Mouse (Mus musculus): ENCODE results near the gene Fam13c. TPM values are rescaled to one million over a fixed set of nuclear protein-coding genes. Genes with fewer than 3 reads are reported as not detected.

The Fam13c gene
- polyA plus RNA-seq, 1 experiment: 27.7 TPM

DNA sequence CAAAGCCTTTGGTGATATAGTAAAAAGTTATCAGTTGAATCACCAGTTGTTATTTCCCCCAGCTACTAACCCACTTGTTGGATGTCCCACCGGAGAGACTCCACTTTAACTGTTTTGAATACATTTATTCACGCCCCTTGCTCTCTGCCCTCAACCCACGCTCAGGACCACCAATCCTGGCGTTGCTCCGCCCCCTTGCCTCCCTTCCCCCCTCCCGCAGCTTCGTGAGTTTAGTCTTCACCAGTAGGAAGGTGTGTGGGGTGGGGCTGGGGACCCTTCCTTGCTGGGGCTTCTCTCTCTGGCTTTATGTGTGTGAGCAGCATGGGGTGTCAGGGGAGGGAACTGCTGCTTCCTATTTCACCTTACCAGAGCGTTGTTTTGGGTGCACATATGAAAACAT lies 8.9 kb downstream of the Fam13c start:
- TF ChIP-seq CTCF (IDR thresholded peaks at IDR 0.05; ENCODE audit: extremely low read depth, insufficient read depth, low read length) (no peak), POLR2A (IDR thresholded peaks at IDR 0.05; ENCODE audit: extremely low read depth, insufficient read depth, low read length) (no peak)
- Histone ChIP-seq H3K27ac (ENCODE audit: insufficient read depth, low read length) (no peak overlapping the region), H3K4me1 (ENCODE audit: control insufficient read depth, insufficient read depth, low read length) (peaks cover 3% of the 10 kb centered on the region; the same call in 1 of the 2 replicates), H3K4me3 (ENCODE audit: insufficient read depth, low read length) (no peak overlapping the region)

DNA sequence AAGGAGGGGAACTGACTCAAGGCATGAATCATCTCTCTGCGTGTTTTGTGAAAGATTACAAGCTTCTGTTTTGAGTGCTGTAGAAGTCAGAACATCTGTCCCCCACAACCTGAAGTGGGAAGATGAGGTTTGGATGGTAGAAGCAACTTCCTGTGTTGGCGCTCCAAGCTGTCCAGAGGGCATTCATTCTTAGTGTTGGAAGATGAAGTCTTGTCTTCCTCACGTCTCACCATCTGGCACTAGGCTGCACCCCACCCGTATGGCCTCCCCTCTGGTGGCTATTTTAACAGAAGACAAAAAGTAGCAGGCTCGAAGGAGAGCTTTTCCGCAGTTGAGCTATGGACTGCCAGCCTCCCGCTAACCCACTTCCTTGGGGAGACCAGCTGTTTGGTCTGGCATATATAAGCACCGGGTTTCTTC lies 15.6 kb downstream of the Fam13c start:
- no peak for TF ChIP-seq POLR2A (IDR thresholded peaks at IDR 0.05; ENCODE audit: extremely low read depth, insufficient read depth, low read length)
- TF ChIP-seq CTCF (IDR thresholded peaks at IDR 0.05; ENCODE audit: extremely low read depth, insufficient read depth, low read length): no peak
- H3K4me1 ChIP-seq (ENCODE audit: control insufficient read depth, insufficient read depth, low read length): peaks cover 6% of the 10 kb centered on the region
- H3K27ac ChIP-seq (ENCODE audit: insufficient read depth, low read length): peak overlapping the region; percentile 4; the same call in 1 of the 2 replicates
- no peak overlapping the region for H3K4me3 ChIP-seq (ENCODE audit: insufficient read depth, low read length)

DNA sequence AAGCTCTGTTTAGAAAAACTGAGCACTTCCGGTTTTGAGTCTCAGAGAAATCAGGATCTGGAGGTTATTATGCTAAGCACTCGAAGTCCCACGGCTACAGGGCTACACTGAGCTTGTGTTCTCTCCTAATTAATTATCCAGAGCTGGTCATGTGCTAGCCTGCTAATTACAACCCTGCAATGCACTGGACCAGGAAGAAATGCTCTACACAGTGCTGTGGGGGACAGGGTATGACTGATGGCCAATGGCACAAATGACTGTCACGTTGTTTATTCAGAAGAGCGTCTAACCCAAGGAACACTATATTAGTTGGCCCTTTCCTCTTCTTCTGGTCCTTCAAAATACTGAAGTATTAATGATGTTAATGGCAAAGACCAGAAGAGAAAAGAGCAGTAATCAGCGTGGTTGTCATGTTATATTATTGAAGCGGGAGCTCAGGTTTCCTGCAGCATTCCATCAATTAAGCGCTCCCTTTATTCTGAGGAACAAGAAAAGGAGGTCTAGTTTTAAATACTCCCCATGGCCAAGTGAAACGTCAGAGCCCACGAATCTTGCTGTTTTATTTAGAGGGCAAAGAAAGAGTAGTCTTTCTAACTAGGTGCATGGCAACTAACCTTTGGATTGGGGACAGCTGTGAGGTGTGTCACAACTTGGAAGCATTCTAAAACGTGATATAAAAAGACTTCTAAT lies 18.4 kb downstream of the Fam13c start:
- Histone ChIP-seq H3K4me3 (ENCODE audit: insufficient read depth, low read length) (no peak overlapping the region), H3K27ac (ENCODE audit: insufficient read depth, low read length) (peak overlapping the region; percentile 40), H3K4me1 (ENCODE audit: control insufficient read depth, insufficient read depth, low read length) (peaks cover 6% of the 10 kb centered on the region)
- TF ChIP-seq POLR2A (IDR thresholded peaks at IDR 0.05; ENCODE audit: extremely low read depth, insufficient read depth, low read length): no peak
- no peak for TF ChIP-seq CTCF (IDR thresholded peaks at IDR 0.05; ENCODE audit: extremely low read depth, insufficient read depth, low read length)

DNA sequence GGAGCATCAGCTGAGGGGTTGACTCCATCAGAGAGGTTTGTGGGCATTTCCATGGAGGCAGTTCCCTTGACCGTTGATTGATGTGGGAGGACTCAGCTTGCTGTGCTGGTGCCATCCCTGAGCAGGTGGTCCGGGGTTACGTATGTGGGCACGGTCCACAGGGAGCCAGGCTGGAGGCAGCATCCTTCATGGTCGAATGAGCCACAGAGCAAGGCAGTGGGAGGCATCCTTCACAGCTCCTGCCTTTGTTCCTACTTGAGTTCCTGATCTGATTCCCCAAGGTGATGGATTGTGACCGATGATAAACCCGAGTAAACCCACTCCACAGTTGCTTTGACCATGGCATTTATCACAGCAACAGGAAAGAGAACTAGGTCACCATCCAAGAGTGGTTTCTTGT lies 25.4 kb downstream of the Fam13c start:
- peaks cover 3% of the 10 kb centered on the region for H3K4me1 ChIP-seq (ENCODE audit: control insufficient read depth, insufficient read depth, low read length)
- no peak overlapping the region for H3K4me3 ChIP-seq (ENCODE audit: insufficient read depth, low read length)
- no peak overlapping the region for H3K27ac ChIP-seq (ENCODE audit: insufficient read depth, low read length)
- TF ChIP-seq CTCF (IDR thresholded peaks at IDR 0.05; ENCODE audit: extremely low read depth, insufficient read depth, low read length) (no peak), POLR2A (IDR thresholded peaks at IDR 0.05; ENCODE audit: extremely low read depth, insufficient read depth, low read length) (no peak)

DNA sequence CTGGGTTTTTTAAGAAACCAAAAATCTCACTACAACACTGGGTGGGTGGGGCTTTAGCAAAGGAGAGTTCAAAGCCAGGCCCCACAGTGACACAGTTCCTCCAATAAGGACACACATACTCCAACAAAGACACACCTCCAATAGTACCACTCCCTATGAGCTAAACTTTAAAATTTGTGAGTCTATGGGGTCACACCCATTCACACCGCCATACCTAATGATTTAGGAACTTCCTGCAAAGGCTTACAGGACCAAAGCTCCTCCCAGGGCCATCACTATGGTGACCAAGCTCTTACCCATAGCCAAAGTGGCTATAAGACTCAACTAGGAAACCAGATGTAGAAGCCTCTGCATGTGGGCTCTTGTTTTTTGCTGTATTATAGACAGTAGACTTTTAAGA lies 30.6 kb downstream of the Fam13c start:
- H3K27ac ChIP-seq (ENCODE audit: insufficient read depth, low read length): no peak overlapping the region
- no peak overlapping the region for H3K4me3 ChIP-seq (ENCODE audit: insufficient read depth, low read length)
- TF ChIP-seq POLR2A (IDR thresholded peaks at IDR 0.05; ENCODE audit: extremely low read depth, insufficient read depth, low read length): no peak
- TF ChIP-seq CTCF (IDR thresholded peaks at IDR 0.05; ENCODE audit: extremely low read depth, insufficient read depth, low read length): no peak
- peaks cover 3% of the 10 kb centered on the region for H3K4me1 ChIP-seq (ENCODE audit: control insufficient read depth, insufficient read depth, low read length)

DNA sequence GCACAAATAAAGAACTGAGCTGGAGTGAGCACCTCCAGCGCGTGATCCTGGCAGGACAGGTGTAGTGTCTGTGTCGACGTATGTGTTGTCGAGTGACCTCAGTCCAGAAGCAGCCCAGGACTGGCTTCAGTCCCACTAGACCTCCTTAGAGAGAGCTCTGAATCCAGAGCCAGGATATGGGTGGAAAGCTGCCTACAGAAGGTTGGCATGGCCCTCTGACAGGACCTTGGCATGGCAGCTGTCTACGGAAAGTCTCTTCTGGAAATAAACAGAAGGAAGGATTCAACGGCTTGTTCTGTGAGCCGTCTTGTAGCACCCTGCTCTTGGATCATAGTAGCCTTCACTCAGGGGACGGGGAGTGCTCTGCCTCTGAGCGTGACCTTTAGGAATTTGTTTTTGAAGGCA lies 37.5 kb downstream of the Fam13c start:
- Histone ChIP-seq H3K4me3 (ENCODE audit: insufficient read depth, low read length) (no peak overlapping the region), H3K27ac (ENCODE audit: insufficient read depth, low read length) (no peak overlapping the region), H3K4me1 (ENCODE audit: control insufficient read depth, insufficient read depth, low read length) (no peaks in the 10 kb centered on the region)
- TF ChIP-seq CTCF (IDR thresholded peaks at IDR 0.05; ENCODE audit: extremely low read depth, insufficient read depth, low read length): no peak
- no peak for TF ChIP-seq POLR2A (IDR thresholded peaks at IDR 0.05; ENCODE audit: extremely low read depth, insufficient read depth, low read length)

DNA sequence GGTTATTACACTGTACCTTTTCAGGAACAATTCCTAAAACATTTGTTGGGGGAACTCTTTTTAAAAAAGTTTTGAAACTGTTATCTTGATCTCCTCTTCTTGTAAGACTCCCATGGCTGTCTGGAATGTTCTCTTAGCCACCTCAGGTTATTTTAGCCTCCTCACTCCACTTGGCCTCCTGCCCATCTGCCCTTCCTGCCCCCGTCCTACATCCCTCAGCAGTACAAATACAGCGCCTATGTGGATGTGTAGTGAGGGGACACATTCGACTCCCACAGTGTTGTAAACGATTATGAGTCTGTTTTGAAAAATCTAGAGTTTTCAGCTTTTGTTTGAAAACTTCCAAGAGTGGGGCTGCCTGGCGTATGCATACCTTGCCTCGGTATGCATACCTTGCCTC lies 43.5 kb downstream of the Fam13c start:
- TF ChIP-seq POLR2A (IDR thresholded peaks at IDR 0.05; ENCODE audit: extremely low read depth, insufficient read depth, low read length) (no peak), CTCF (IDR thresholded peaks at IDR 0.05; ENCODE audit: extremely low read depth, insufficient read depth, low read length) (no peak)

DNA sequence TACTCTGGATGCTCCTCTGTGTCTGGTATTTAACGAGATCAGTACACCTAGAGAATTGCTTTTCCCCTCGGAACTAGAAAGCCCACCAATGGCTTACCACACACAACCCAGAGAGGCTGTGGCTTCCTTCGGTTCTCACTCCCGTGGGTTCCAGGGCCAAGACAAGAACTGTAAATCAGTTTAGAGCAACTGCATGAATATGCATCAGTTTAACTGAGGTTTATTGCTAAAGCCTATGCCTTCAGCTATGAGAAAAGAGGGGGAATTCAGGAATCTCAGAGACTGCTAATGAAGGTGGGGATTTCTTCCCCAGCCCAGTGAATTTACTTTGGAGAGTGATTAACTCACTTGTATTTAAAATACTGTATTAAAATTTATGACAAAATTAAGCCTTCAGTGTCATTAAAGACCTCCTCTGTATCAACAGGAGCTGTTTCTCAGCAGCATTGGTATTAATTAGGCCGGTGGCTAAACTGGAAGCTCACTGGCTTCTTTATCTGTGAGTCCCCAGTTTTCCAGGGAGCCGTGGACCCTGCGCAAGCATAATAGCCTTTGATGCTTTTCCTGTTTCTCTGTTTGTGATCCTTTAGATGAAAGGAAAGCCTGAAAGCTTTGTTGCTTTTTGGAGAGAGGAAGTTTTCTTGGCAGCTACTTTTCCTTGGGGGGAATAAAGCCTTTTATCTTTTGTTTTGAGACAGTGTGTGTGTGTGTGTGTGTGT lies 44.4 kb downstream of the Fam13c start:
- Histone ChIP-seq H3K27ac (ENCODE audit: insufficient read depth, low read length) (peak overlapping the region; percentile 96), H3K4me1 (ENCODE audit: control insufficient read depth, insufficient read depth, low read length) (peaks cover 3% of the 10 kb centered on the region), H3K4me3 (ENCODE audit: insufficient read depth, low read length) (no peak overlapping the region)
- TF ChIP-seq POLR2A (IDR thresholded peaks at IDR 0.05; ENCODE audit: extremely low read depth, insufficient read depth, low read length) (no peak), CTCF (IDR thresholded peaks at IDR 0.05; ENCODE audit: extremely low read depth, insufficient read depth, low read length) (no peak)

More for the DNA sequence above, 43.5 kb downstream of the Fam13c start:
- H3K4me3 ChIP-seq (ENCODE audit: insufficient read depth, low read length): no peak overlapping the region
- peak overlapping the region; percentile 27; the same call in 1 of the 2 replicates for H3K27ac ChIP-seq (ENCODE audit: insufficient read depth, low read length)
- peaks cover 3% of the 10 kb centered on the region for H3K4me1 ChIP-seq (ENCODE audit: control insufficient read depth, insufficient read depth, low read length)

DNA sequence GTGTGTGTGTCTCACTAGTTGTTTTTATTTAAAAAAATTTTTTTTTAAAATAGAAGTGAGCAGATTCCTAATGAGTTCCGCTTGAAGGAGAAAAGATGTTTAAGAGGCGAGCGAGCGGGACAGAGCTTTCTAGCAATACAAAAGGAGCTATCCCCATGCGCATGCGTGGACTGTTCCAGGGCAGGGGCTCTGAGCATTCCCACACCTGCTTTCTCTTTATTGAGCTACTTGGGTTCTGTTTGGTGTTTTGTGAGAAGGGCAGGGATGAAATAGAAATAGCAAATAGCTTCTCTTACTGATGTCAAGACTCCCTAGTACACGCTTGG lies 45.0 kb downstream of the Fam13c start:
- Histone ChIP-seq H3K27ac (ENCODE audit: insufficient read depth, low read length) (peak overlapping the region; percentile 99), H3K4me1 (ENCODE audit: control insufficient read depth, insufficient read depth, low read length) (peaks cover 3% of the 10 kb centered on the region), H3K4me3 (ENCODE audit: insufficient read depth, low read length) (no peak overlapping the region)
- TF ChIP-seq POLR2A (IDR thresholded peaks at IDR 0.05; ENCODE audit: extremely low read depth, insufficient read depth, low read length): no peak
- no peak for TF ChIP-seq CTCF (IDR thresholded peaks at IDR 0.05; ENCODE audit: extremely low read depth, insufficient read depth, low read length)

DNA sequence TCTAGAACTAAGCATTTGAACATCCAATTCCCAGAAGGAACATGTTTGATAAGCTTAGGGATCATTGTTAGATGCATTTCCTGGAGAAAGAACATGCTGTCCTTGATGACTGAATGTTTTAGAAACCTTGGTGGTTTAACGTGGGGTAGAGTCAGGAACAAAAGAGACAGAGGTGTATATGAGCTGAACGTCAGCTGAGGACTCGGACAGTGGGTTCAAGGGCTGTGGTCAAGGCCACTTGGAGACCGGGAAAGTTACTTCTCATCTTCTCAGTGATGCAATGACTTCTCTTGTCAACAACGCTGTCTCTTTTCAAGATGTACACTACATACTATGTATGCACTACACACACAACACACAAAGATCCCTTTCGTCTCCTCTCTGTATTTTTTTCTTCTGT lies 46.4 kb downstream of the Fam13c start:
- H3K4me1 ChIP-seq (ENCODE audit: control insufficient read depth, insufficient read depth, low read length): peaks cover 5% of the 10 kb centered on the region
- TF ChIP-seq CTCF (IDR thresholded peaks at IDR 0.05; ENCODE audit: extremely low read depth, insufficient read depth, low read length): no peak
- TF ChIP-seq POLR2A (IDR thresholded peaks at IDR 0.05; ENCODE audit: extremely low read depth, insufficient read depth, low read length): no peak
- H3K27ac ChIP-seq (ENCODE audit: insufficient read depth, low read length): no peak overlapping the region
- H3K4me3 ChIP-seq (ENCODE audit: insufficient read depth, low read length): no peak overlapping the region

Data from cortical plate, adult 2 months (tissue).